Mouse (Mus musculus) retina, embryonic 14.5 days (tissue): ENCODE results near the gene Fryl.
"Not testable (repeated sequence)": the region's sequence is repeated elsewhere in the genome, so short reads cannot be mapped to it uniquely, and the experiment has no call there.

Experiments used
- DNase-seq: peaks from one replicate; pipeline ENCODE4 v3.0.0-alpha.2; 2015; ENCODE audit warnings: low spot score

Fryl gene

GRCm38 (mm10) chr5:73006784-73007581, 249.4 kb downstream of the Fryl start, which contains the start of gene Slc10a4:
TSS of gene Slc10a4 (plus strand) at chr5:73006883.
- peak; percentile 69 for DNase-seq

GRCm38 (mm10) chr5:73004046-73004445, 252.4 kb downstream of the Fryl start:
- DNase-seq = no peak

GRCm38 (mm10) chr5:72998546-72998945, 257.9 kb downstream of the Fryl start:
- DNase-seq = not testable (repeated sequence)

- DNase-seq = peak; percentile 38
Measured at GRCm38 (mm10) chr5:72995379-72995778, 261.0 kb downstream of the Fryl start.

- no peak for DNase-seq
Measured at GRCm38 (mm10) chr5:72994928-72995327, 261.5 kb downstream of the Fryl start.

- peak; percentile 60 for DNase-seq
Measured at GRCm38 (mm10) chr5:72994424-72994823, 262.0 kb downstream of the Fryl start.

- no peak for DNase-seq
Measured at GRCm38 (mm10) chr5:72992474-72992873, 263.9 kb downstream of the Fryl start.

- no peak for DNase-seq
Measured at GRCm38 (mm10) chr5:72989756-72990155, 266.7 kb downstream of the Fryl start.

- DNase-seq = no peak
Measured at GRCm38 (mm10) chr5:72987786-72988185, 268.6 kb downstream of the Fryl start.

GRCm38 (mm10) chr5:72984091-72984490, 272.3 kb downstream of the Fryl start:
- DNase-seq = peak; percentile 88

GRCm38 (mm10) chr5:72976539-72976938, 279.9 kb downstream of the Fryl start:
- no peak for DNase-seq

GRCm38 (mm10) chr5:72975996-72976395, 280.4 kb downstream of the Fryl start:
- DNase-seq = no peak

- DNase-seq = no peak
Measured at GRCm38 (mm10) chr5:72974602-72975001, 281.8 kb downstream of the Fryl start, which contains the start of gene Gm10135. TSS of gene Gm10135 (minus strand) at chr5:72974702.

GRCm38 (mm10) chr5:72972934-72973333, 283.5 kb downstream of the Fryl start:
- DNase-seq = peak; percentile 27

GRCm38 (mm10) chr5:72972435-72972834, 284.0 kb downstream of the Fryl start:
- DNase-seq = no peak
